Mouse (Mus musculus) adrenal gland, adult (tissue): ENCODE measurements at regions not wholly inside any gene's neighbourhood (a gene's known extent, or its start where the extent isn't known, plus 50 kb on each side); places are given as distances from the start of the nearest gene placed in this dataset.
A peak's percentile ranks its signal among the peaks of the same experiment; 100 is the strongest.

Experiments used
- DNase-seq, 2 experiments: peaks; one replicate each; pipeline ENCODE4 v3.0.0; 2022 to 2023; ENCODE audit warnings: low spot score in 1 of 2; ENCODE audit not compliant: inconsistent age in 2 of 2

- DNase-seq: no peak
These were observed 216.3 kb downstream of the Ikzf2 start for GRCm38 (mm10) chr1:69470614-69471250.

GRCm38 (mm10) chr1:69469158-69469901, 217.7 kb downstream of the Ikzf2 start:
- DNase-seq: no peak

- peak in 1 of 2 experiments; percentile 70 for DNase-seq
These were observed 220.3 kb downstream of the Ikzf2 start for GRCm38 (mm10) chr1:69466534-69467275.

GRCm38 (mm10) chr1:69461191-69461590, 225.9 kb downstream of the Ikzf2 start:
- DNase-seq: peak; percentile 19 to 78

GRCm38 (mm10) chr1:69459899-69460298, 227.1 kb downstream of the Ikzf2 start:
- DNase-seq: no peak

GRCm38 (mm10) chr1:69457471-69457870, 229.6 kb downstream of the Ikzf2 start:
- no peak for DNase-seq

- DNase-seq: no peak
These were observed 233.1 kb downstream of the Ikzf2 start for GRCm38 (mm10) chr1:69453991-69454390.

GRCm38 (mm10) chr1:69452910-69453309, 234.1 kb downstream of the Ikzf2 start:
- DNase-seq: no peak

GRCm38 (mm10) chr1:69450455-69450854, 236.6 kb downstream of the Ikzf2 start:
- DNase-seq: no peak

- peak in 1 of 2 experiments; percentile 67 for DNase-seq
These were observed 239.8 kb downstream of the Ikzf2 start for GRCm38 (mm10) chr1:69447276-69447675.

- no peak for DNase-seq
These were observed 242.3 kb downstream of the Ikzf2 start for GRCm38 (mm10) chr1:69444722-69445121.

GRCm38 (mm10) chr1:69443466-69443865, 243.6 kb downstream of the Ikzf2 start:
- no peak for DNase-seq

- no peak for DNase-seq
These were observed 246.3 kb downstream of the Ikzf2 start for GRCm38 (mm10) chr1:69440564-69441334.

- no peak for DNase-seq
These were observed 250.0 kb downstream of the Ikzf2 start for GRCm38 (mm10) chr1:69437042-69437441.

- DNase-seq: peak; percentile 3 to 57
These were observed 253.2 kb downstream of the Ikzf2 start for GRCm38 (mm10) chr1:69433655-69434357.

- no peak for DNase-seq
These were observed 256.2 kb downstream of the Ikzf2 start for GRCm38 (mm10) chr1:69430683-69431407.

GRCm38 (mm10) chr1:69429632-69430031, 257.4 kb downstream of the Ikzf2 start:
- DNase-seq: no peak

- DNase-seq: no peak
These were observed 289.4 kb downstream of the Ikzf2 start for GRCm38 (mm10) chr1:69397676-69398075.

GRCm38 (mm10) chr1:69382374-69382773, 274.5 kb upstream of the Erbb4 start:
- no peak for DNase-seq

- DNase-seq: no peak
These were observed 271.9 kb upstream of the Erbb4 start for GRCm38 (mm10) chr1:69379741-69380140.
